Mouse (Mus musculus): ENCODE results near the gene Ppp1r17. TPM values are rescaled to one million over a fixed set of nuclear protein-coding genes. Genes with fewer than 3 reads are reported as not detected.

The Ppp1r17 gene
- 0.12 and 0.19 TPM in 2 replicates for polyA plus RNA-seq (2015; fragmentation: Nextera tagmentation; extraction: Ambion mirVana)

- ATAC-seq (ENCODE audit: low FRiP score, low TSS enrichment) = no peak
- 70% methylated on average over 16 of the region's 16 CpGs for WGBS
- H3K4me1 ChIP-seq (replicated peaks; ENCODE audit: control insufficient read depth, insufficient read depth) = no peaks in the 10 kb centered on the region
Measured at GRCm38 (mm10) chr6:56017291-56017994, at the start of gene Ppp1r17. Ppp1r17 (plus strand) TSS chr6:56017497.

GRCm38 (mm10) chr6:55972998-55973397 lies 44.3 kb upstream of the Ppp1r17 start:
- Histone ChIP-seq H3K36me3 (ENCODE audit: control insufficient read depth, insufficient read depth, low read length) (no peaks in the 10 kb centered on the region), H3K9ac (ENCODE audit: low read length) (no peak overlapping the region), H3K27me3 (ENCODE audit: control insufficient read depth, insufficient read depth, low read length) (no peaks in the 10 kb centered on the region), H3K4me2 (replicated peaks; ENCODE audit: low read depth) (no peak overlapping the region), H3K4me1 (replicated peaks; ENCODE audit: control insufficient read depth, insufficient read depth) (no peaks in the 10 kb centered on the region), H3K4me3 (ENCODE audit: low read depth, low read length) (no peak overlapping the region), H3K27ac (replicated peaks) (no peak overlapping the region), H3K9me3 (ENCODE audit: control insufficient read depth, low read length) (no peaks in the 10 kb centered on the region)
- DNase-seq (ENCODE audit: low spot score) = no peak
- ATAC-seq (ENCODE audit: low FRiP score, low TSS enrichment) = no peak
- TF ChIP-seq CTCF (IDR thresholded peaks at IDR 0.05; ENCODE audit: low read depth) = peak; percentile 65
- TF ChIP-seq EP300 (optimal IDR thresholded peaks at IDR 0.05) = no peak

More at GRCm38 (mm10) chr6:56017291-56017994, at the start of gene Ppp1r17:
- Histone ChIP-seq H3K27me3 (ENCODE audit: control insufficient read depth, insufficient read depth, low read length) (no peaks in the 10 kb centered on the region), H3K4me3 (ENCODE audit: low read depth, low read length) (no peak within 1 kb of the TSS), H3K9me3 (ENCODE audit: control insufficient read depth, low read length) (no peaks in the 10 kb centered on the region), H3K9ac (ENCODE audit: low read length) (no peak within 1 kb of the TSS), H3K27ac (replicated peaks) (no peak within 1 kb of the TSS), H3K4me2 (replicated peaks; ENCODE audit: low read depth) (no peak within 1 kb of the TSS), H3K36me3 (ENCODE audit: control insufficient read depth, insufficient read depth, low read length) (no peaks in the 10 kb centered on the region)
- TF ChIP-seq CTCF (IDR thresholded peaks at IDR 0.05; ENCODE audit: low read depth) (no peak), EP300 (optimal IDR thresholded peaks at IDR 0.05) (no peak)
- DNase-seq (ENCODE audit: low spot score) = no peak

- Histone ChIP-seq H3K27ac (replicated peaks) (no peak overlapping the region), H3K9me3 (ENCODE audit: control insufficient read depth, low read length) (no peaks in the 10 kb centered on the region), H3K36me3 (ENCODE audit: control insufficient read depth, insufficient read depth, low read length) (no peaks in the 10 kb centered on the region), H3K9ac (ENCODE audit: low read length) (no peak overlapping the region), H3K4me1 (replicated peaks; ENCODE audit: control insufficient read depth, insufficient read depth) (no peaks in the 10 kb centered on the region), H3K4me2 (replicated peaks; ENCODE audit: low read depth) (no peak overlapping the region), H3K4me3 (ENCODE audit: low read depth, low read length) (no peak overlapping the region), H3K27me3 (ENCODE audit: control insufficient read depth, insufficient read depth, low read length) (no peaks in the 10 kb centered on the region)
- TF ChIP-seq EP300 (optimal IDR thresholded peaks at IDR 0.05) (no peak), CTCF (IDR thresholded peaks at IDR 0.05; ENCODE audit: low read depth) (no peak)
- 85% methylated on average over 2 of the region's 2 CpGs for WGBS
- ATAC-seq (ENCODE audit: low FRiP score, low TSS enrichment) (no peak), DNase-seq (ENCODE audit: low spot score) (no peak)
Measured at GRCm38 (mm10) chr6:55979766-55980165, 37.5 kb upstream of the Ppp1r17 start.

- WGBS = 80% methylated on average over 4 of the region's 4 CpGs
- Histone ChIP-seq H3K4me2 (replicated peaks; ENCODE audit: low read depth) (no peak overlapping the region), H3K36me3 (ENCODE audit: control insufficient read depth, insufficient read depth, low read length) (no peaks in the 10 kb centered on the region), H3K4me3 (ENCODE audit: low read depth, low read length) (no peak overlapping the region), H3K27ac (replicated peaks) (no peak overlapping the region), H3K27me3 (ENCODE audit: control insufficient read depth, insufficient read depth, low read length) (no peaks in the 10 kb centered on the region), H3K9me3 (ENCODE audit: control insufficient read depth, low read length) (no peaks in the 10 kb centered on the region), H3K4me1 (replicated peaks; ENCODE audit: control insufficient read depth, insufficient read depth) (no peaks in the 10 kb centered on the region), H3K9ac (ENCODE audit: low read length) (no peak overlapping the region)
- TF ChIP-seq CTCF (IDR thresholded peaks at IDR 0.05; ENCODE audit: low read depth) (no peak), EP300 (optimal IDR thresholded peaks at IDR 0.05) (no peak)
- DNase-seq (ENCODE audit: low spot score) = no peak
- no peak for ATAC-seq (ENCODE audit: low FRiP score, low TSS enrichment)
Measured at GRCm38 (mm10) chr6:56008711-56009110, 8.6 kb upstream of the Ppp1r17 start.

GRCm38 (mm10) chr6:56012384-56012783 lies 4.9 kb upstream of the Ppp1r17 start:
- Histone ChIP-seq H3K27ac (replicated peaks) (no peak overlapping the region), H3K4me1 (replicated peaks; ENCODE audit: control insufficient read depth, insufficient read depth) (no peaks in the 10 kb centered on the region), H3K9ac (ENCODE audit: low read length) (no peak overlapping the region), H3K9me3 (ENCODE audit: control insufficient read depth, low read length) (no peaks in the 10 kb centered on the region), H3K4me2 (replicated peaks; ENCODE audit: low read depth) (no peak overlapping the region), H3K4me3 (ENCODE audit: low read depth, low read length) (no peak overlapping the region), H3K36me3 (ENCODE audit: control insufficient read depth, insufficient read depth, low read length) (no peaks in the 10 kb centered on the region), H3K27me3 (ENCODE audit: control insufficient read depth, insufficient read depth, low read length) (no peaks in the 10 kb centered on the region)
- TF ChIP-seq CTCF (IDR thresholded peaks at IDR 0.05; ENCODE audit: low read depth) (no peak), EP300 (optimal IDR thresholded peaks at IDR 0.05) (no peak)
- 74% methylated on average over 5 of the region's 5 CpGs for WGBS
- DNase-seq (ENCODE audit: low spot score) = no peak
- no peak for ATAC-seq (ENCODE audit: low FRiP score, low TSS enrichment)

- H3K36me3 ChIP-seq (ENCODE audit: control insufficient read depth, insufficient read depth, low read length) = no peaks in the 10 kb centered on the region
- DNase-seq (ENCODE audit: low spot score) = no peak
- no peak overlapping the region for H3K4me2 ChIP-seq (replicated peaks; ENCODE audit: low read depth)
- no peak overlapping the region for H3K27ac ChIP-seq (replicated peaks)
- no peak overlapping the region for H3K4me3 ChIP-seq (ENCODE audit: low read depth, low read length)
- TF ChIP-seq CTCF (IDR thresholded peaks at IDR 0.05; ENCODE audit: low read depth) = no peak
- TF ChIP-seq EP300 (optimal IDR thresholded peaks at IDR 0.05) = no peak
- H3K9ac ChIP-seq (ENCODE audit: low read length) = no peak overlapping the region
- no peak for ATAC-seq (ENCODE audit: low FRiP score, low TSS enrichment)
- H3K27me3 ChIP-seq (ENCODE audit: control insufficient read depth, insufficient read depth, low read length) = no peaks in the 10 kb centered on the region
- 48% methylated on average over 2 of the region's 2 CpGs for WGBS
- no peaks in the 10 kb centered on the region for H3K4me1 ChIP-seq (replicated peaks; ENCODE audit: control insufficient read depth, insufficient read depth)
- H3K9me3 ChIP-seq (ENCODE audit: control insufficient read depth, low read length) = no peaks in the 10 kb centered on the region
Measured at GRCm38 (mm10) chr6:56019632-56020031, 2.3 kb downstream of the Ppp1r17 start.
